Mouse (Mus musculus) cerebellum, adult 11 months (tissue): ENCODE data around the gene Eif2b2.

Experiments
- DNase-seq: peaks from one replicate; pipeline ENCODE4 v3.0.0; 2022

The Eif2b2 gene

GRCm38 (mm10) chr12:85194623-85195018 lies 24.7 kb upstream of the Eif2b2 start:
- no peak for DNase-seq

DNA sequence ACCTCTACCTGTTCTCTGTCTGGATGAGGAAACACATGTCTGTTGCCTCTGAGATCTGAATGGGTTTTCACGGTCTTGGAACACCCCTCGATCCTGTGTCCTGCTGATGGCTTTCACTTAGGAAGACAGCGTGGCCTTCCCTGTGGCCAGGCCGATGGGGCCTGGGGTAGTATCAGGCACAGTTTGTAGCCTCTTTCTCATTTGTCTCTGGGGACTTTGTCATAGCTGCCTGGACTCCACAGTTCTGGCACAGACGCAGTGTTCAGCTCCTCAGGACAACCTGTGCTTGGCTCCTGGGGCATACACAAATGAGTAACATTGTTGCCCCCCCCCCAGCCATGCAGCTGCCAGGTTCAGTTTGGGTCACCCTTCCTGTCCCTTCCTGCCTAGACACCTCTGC lies 24.2 kb upstream of the Eif2b2 start:
- DNase-seq, result no peak

- no peak for DNase-seq
Measured at GRCm38 (mm10) chr12:85196191-85196590, 23.1 kb upstream of the Eif2b2 start.

DNA sequence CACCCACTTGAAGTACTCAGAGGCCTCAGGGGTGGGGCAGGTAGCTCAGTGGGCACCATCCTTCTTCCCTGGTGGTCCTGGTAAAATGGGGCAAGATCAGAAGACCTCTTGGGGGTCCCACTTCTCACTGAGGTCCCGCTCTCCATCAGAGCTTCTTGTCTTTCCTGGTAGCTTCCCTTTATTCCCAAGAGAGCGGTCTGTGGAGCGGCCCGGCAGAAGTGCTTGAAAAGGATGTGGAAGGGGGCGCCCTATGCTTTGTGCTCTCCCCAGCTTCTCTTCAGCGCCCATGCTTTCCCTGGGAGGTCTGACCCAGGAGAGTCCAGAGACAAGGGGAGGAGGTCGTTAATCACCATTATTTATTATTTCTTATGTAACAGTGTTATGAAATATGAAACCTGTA lies 21.9 kb upstream of the Eif2b2 start:
- no peak for DNase-seq

- no peak for DNase-seq
Measured at GRCm38 (mm10) chr12:85197936-85198335, 21.3 kb upstream of the Eif2b2 start.

DNA sequence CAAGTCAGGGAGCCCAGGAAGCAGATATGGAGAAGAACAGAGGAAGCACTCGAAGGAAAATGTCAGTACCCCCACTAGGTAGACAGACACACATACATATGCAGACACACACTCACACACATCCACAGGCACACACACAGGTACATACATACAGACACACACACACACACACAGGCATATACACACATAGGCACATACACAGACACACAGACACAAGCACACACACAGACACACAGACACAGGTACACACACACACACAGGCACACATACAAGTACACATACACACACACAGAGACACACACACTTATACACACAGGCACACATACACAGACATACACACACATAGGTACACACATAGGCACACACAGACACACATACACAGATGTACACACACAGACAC lies 19.3 kb upstream of the Eif2b2 start:
- DNase-seq, result no peak

- DNase-seq, result no peak
Measured at GRCm38 (mm10) chr12:85200929-85201829, 18.1 kb upstream of the Eif2b2 start.

- no peak for DNase-seq
Measured at GRCm38 (mm10) chr12:85201830-85202147, 17.5 kb upstream of the Eif2b2 start.

DNA sequence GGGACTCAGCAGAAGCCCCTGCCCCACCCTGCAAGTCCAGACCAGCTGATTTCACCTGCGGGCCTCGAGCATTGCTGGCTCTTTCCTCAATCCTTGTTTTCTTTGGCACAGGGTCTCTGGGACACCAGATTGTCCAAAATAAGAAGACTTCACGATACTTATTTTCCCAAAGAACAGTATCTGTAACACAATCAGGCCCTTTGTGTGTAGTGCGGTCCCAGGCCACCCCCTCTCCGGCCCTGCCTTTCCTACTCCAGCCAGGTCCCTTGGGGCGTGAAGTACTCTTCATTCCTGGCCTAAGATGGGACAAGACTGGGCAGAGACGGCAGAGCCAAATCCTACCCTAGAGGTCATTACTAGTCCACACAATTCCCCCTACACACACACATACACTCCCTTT lies 17.1 kb upstream of the Eif2b2 start:
- DNase-seq, result no peak

DNA sequence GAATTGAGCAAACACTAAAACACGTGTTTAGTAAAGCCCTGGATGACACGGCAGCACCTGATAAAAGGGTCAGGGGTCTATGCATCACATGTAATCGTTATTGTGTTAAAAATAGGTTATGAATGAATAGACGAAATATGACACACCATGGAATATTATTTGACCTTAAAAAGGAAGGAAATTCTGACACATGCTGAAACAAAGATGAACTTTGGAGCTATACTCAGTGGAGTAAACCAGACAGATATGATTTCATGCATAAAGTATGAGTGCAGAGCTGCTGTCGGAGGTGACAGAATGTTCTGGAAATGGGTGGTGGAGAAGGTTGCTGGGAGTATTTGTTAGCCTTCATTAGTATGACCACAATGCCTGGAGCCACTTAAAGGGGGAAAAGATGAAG lies 15.6 kb upstream of the Eif2b2 start:
- DNase-seq, result no peak

DNA sequence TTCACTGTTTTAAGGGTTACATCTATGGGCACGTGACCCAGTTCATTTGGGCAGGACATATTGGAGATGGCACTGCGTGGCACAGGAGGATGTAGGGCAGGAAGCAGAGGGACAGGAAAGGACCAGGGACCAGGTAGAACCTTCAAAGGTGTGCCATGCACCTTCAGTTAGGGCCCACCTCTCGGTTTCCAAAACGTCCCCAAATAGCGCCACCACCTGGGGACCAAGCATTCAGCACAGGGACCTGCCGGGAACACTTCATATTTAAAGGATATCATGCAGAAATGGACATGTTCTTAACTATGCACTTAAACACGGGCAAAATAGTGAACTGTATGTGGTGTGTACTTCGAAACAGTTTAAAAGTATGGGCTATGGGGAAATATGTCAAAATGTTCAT lies 15.2 kb upstream of the Eif2b2 start:
- DNase-seq, result no peak

- DNase-seq, result no peak
Measured at GRCm38 (mm10) chr12:85205425-85205824, 13.9 kb upstream of the Eif2b2 start.

DNA sequence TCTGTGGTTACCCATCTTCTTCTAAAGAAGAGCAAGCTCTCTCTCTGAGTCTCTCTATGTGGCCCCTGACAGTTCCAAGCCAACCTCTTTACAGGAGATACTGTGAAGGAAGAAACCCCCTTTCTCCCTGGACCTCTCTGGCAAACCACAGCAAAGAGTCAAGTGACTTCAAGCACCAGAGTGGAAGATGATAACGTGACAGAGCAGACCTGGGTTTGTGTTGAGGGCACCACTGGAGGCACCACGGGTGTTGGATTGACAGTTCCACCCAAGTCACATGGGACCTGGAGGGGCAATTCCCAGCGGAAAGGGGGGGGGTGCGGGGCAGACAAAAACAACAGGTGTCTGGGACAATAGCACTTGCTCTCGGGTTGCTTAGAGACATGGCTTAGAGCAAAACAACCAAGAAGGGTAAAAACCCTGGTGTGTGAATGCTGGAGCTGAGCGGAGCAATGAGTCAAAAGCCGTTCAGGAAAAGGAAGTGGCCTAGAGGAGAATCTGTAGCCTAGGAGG lies 10.5 kb upstream of the Eif2b2 start:
- DNase-seq, result no peak

DNA sequence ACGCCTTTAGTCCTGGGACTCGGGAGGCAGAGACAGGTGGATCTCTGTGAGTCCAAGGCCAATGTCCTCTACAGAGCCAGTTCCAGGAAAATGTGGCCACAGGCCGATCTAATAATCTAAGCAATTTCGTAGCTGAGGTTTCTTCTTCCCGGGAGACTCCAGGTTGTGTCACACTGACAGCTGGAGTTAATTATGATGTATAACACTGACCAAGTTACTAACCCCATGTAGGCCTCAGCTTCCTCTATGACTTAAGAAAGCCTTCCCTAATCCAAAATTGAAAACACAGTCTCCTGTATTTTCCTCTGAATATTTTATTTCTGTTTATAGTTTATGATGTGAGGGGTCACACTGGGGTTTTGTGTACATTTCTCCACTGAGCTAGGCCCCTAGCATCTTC lies 4.2 kb upstream of the Eif2b2 start:
- DNase-seq, result no peak

DNA sequence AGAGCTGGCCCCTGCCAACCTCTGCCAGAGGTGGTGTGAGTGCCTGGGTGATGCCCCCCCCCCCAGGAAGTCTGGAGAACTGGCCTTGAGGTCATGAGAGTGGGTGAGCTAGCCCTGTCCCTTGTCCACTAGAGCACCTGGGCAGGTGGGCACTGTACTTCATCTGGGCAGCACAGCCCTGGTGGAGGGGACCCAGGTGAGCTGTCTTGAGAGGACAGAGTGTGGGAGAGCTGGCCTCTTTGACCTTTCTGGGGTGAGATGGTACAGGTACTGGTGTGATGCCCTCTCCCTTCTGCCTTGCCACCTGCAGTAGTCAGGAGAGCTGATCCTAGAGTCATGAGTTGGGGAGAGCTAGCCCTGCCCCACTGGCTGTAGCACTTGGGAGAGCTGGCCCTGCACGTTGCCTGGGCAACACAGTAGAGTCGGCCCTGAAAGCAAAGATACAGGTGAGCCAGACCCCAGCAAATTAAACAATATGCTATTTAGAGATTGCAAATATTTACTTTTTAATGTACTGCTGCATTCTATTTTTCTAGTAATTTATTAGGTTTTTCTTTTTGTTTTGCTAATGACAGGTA lies 1.5 kb upstream of the Eif2b2 start:
- no peak for DNase-seq

DNA sequence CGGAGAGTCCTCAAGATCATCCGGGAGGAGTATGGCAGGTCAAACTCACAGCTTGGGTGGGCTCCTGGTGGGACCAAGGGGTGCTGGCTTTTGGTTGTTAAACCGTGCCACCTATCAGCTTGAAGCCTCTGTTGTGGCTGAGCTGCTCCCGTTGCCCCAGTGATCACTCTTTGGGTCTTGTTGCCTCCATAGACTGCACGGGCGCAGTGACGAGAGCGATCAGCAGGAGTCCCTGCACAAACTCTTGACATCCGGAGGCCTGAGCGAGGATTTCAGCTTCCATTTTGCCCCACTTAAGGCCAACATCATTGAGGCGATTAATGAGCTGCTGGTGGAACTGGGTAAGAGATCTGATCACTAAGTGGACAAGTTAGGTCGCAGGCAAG lies 617 bp downstream of the Eif2b2 start:
- peak; percentile 19 for DNase-seq

- no peak for DNase-seq
Measured at GRCm38 (mm10) chr12:85227227-85227626, 7.9 kb downstream of the Eif2b2 start.

GRCm38 (mm10) chr12:85227876-85228599 lies 8.8 kb downstream of the Eif2b2 start:
- DNase-seq, result no peak

DNA sequence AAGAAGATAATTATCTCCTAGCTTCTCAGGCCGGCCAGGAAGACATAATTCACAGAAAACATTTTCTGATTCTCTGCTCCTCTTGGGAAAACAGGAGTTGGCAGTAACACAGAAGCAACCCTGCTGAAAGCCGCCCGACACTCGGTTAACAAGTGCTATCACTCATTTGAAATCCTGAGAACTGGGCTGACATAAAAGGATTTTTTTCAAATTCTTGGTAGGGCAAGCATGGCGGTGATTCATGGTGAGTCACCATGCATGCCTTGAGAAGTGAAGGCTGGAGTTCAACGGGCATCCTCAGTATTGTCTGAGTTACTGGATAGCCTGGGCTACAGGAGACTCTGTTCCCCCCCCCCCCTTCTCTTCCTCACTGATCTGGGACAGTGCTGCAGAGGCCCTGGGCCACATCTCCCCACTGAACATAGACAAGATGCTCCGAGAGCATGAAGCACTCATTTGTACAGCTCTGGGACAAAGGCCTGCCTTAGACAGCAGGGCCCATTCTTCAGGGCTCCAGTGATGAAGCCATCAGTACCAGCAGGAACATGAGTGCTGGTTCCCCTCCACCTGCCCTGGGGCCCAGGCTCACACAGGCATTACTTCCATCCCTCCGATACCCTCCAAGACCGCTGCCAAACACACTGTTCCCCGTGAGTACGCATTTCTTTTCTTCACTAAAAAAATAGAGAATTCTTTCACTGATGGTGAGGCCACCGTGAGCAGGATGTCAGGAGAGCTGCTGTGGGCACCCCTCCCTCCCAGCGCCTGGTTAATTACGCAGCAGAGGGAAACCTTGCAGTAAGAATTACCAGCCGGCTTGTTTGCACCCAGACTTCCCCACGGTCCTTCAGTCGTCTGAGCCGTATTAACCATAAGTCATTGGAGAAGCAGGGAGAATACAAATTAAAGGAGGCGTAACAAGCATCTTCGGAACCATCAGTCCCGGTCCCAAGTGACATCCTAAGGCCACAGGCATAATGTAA lies 14.4 kb downstream of the Eif2b2 start:
- no peak for DNase-seq

- DNase-seq, result no peak
Measured at GRCm38 (mm10) chr12:85237553-85237952, 18.3 kb downstream of the Eif2b2 start.

DNA sequence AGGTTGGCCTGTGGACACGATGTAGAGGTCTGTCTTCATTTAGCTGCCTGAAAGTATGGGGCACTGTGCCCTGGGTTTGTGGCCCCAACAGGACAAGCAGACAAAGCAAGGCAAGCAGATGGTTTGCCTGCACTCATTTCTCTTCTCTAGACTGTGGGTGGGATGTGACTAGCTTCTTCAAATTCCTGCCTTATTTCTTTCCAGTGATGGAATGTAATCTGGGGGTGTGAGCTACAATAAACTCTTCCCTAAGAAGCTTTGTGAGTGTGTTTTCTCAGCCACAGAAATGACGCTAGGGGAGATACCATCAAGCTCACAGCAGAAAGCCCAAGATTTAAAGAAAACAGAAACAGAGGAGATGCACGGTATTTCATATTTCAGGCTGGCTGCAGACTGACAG lies 32.8 kb downstream of the Eif2b2 start:
- no peak for DNase-seq

DNA sequence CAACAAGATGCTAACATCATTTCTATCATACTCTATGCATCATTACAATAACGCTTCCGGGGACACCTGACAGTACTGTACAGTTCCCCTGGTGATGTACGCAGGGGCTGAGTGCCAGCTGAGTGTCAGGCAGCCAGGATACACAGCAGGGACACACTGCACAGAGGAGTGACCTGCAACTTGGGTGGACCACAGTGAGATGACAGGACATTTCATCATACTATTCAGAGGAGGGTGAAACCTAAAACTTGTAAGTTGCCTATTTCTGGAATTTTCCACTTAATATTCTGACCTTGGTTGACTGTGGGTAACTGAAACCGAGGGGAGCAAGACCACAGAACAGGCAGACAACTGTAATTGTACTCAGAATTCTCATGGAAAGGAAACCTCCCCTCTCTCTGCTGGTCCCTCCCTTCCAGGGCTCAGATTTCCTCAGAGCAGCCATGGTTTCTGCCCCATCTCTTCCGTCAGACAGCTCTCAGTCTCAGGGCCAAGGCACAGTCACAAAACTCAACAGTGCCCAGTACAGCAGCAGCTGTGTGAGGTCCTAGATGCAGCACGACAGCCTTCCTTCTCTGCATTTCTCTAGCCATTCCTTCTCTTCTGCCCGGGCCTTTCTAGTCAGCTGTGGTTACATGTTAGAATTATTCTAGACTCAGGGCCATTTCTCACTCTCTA lies 36.9 kb downstream of the Eif2b2 start:
- DNase-seq, result no peak
